Mouse (Mus musculus) cerebellum, adult 2 months (tissue): Measurements from ENCODE around the gene Inpp5a.

ENCODE experiments used
- CTCF ChIP-seq: fragments of 200-500 bp; IDR thresholded peaks from 2 replicates; pipeline ENCODE4 v1.5.1; 2011; ENCODE audit warnings: low read depth, mild to moderate bottlenecking, control low read depth, low read length, moderate library complexity, borderline replicate concordance; ENCODE audit not compliant: insufficient read depth
- POLR2A ChIP-seq: fragments of 200-500 bp; IDR thresholded peaks from 2 replicates; pipeline ENCODE4 v1.6.1; 2011; ENCODE audit warnings: low read length, control low read depth, borderline replicate concordance; ENCODE audit not compliant: insufficient read depth

GRCm38 (mm10) chr7:139439922-139440895, 51.3 kb downstream of the Inpp5a start:
- no peak for TF ChIP-seq CTCF
- TF ChIP-seq POLR2A, result no peak
